Mouse (Mus musculus): ENCODE data around the gene Crebl2.

DNA sequence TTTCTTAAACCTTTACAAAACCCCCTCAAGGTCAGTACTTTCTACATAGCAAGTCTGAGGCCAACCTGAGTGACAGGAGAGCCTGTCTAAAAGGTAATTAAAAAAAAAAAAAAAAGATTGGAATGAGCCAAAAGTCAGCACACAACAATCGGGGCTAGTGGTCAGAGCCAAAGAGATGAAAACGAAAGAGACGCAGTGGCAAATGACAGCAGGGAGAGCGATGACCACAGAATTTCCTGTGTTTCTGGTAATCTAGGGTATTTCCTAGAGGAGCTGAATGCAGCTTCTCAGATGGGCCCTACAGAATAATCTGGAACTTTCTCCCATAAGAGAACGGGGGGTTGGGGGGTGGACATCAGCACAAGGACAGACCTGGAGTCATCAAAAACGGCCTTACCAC, 23.8 kb upstream of the Crebl2 start:
- TF ChIP-seq CTCF (IDR thresholded peaks at IDR 0.05; ENCODE audit: low read depth): no peak
- no peak for TF ChIP-seq EP300 (IDR thresholded peaks at IDR 0.05; ENCODE audit: low read depth)
